Mouse (Mus musculus) thymus, postnatal 36 days (tissue): ENCODE measurements around the gene Kirrel3.

Source experiments
- DNase-seq, 2 experiments: peaks; one replicate each; pipeline ENCODE4 v3.0.0; 2022; ENCODE audit warnings: mixed read lengths in 2 of 2

The Kirrel3 gene

GRCm38 (mm10) chr9:34754523-34755097 is 268.9 kb downstream of the Kirrel3 start:
- DNase-seq, result no peak

GRCm38 (mm10) chr9:34756055-34756454 is 270.4 kb downstream of the Kirrel3 start:
- DNase-seq, result no peak

GRCm38 (mm10) chr9:34758925-34759324 is 273.2 kb downstream of the Kirrel3 start:
- no peak for DNase-seq

GRCm38 (mm10) chr9:34760521-34760920 is 274.8 kb downstream of the Kirrel3 start:
- DNase-seq, result no peak

GRCm38 (mm10) chr9:34766792-34767623 is 281.3 kb downstream of the Kirrel3 start:
- no peak for DNase-seq

GRCm38 (mm10) chr9:34768961-34769360 is 283.3 kb downstream of the Kirrel3 start:
- no peak for DNase-seq

GRCm38 (mm10) chr9:34770951-34771350 is 285.3 kb downstream of the Kirrel3 start:
- no peak for DNase-seq

- no peak for DNase-seq
Observed at GRCm38 (mm10) chr9:34771401-34771800, 285.7 kb downstream of the Kirrel3 start.

GRCm38 (mm10) chr9:34772022-34772437 is 286.3 kb downstream of the Kirrel3 start:
- no peak for DNase-seq

- no peak for DNase-seq
Observed at GRCm38 (mm10) chr9:34781356-34781755, 295.7 kb downstream of the Kirrel3 start.

- DNase-seq, result no peak
Observed at GRCm38 (mm10) chr9:34787915-34788314, 302.2 kb downstream of the Kirrel3 start.

GRCm38 (mm10) chr9:34795226-34795625 is 309.5 kb downstream of the Kirrel3 start:
- DNase-seq, result no peak

- DNase-seq, result no peak
Observed at GRCm38 (mm10) chr9:34797688-34798339, 312.1 kb downstream of the Kirrel3 start.

- DNase-seq, result no peak
Observed at GRCm38 (mm10) chr9:34801662-34802061, 316.0 kb downstream of the Kirrel3 start.

- no peak for DNase-seq
Observed at GRCm38 (mm10) chr9:34806854-34807253, 321.2 kb downstream of the Kirrel3 start.

- no peak for DNase-seq
Observed at GRCm38 (mm10) chr9:34809993-34810513, 324.4 kb downstream of the Kirrel3 start.

- no peak for DNase-seq
Observed at GRCm38 (mm10) chr9:34818325-34818976, 332.8 kb downstream of the Kirrel3 start.

GRCm38 (mm10) chr9:34824358-34825088 is 338.8 kb downstream of the Kirrel3 start:
- DNase-seq, result no peak

- no peak for DNase-seq
Observed at GRCm38 (mm10) chr9:34825089-34825400, 339.4 kb downstream of the Kirrel3 start.

GRCm38 (mm10) chr9:34825402-34826008 is 339.8 kb downstream of the Kirrel3 start:
- no peak for DNase-seq

- no peak for DNase-seq
Observed at GRCm38 (mm10) chr9:34830696-34831095, 345.0 kb downstream of the Kirrel3 start.

- no peak for DNase-seq
Observed at GRCm38 (mm10) chr9:34836801-34837200, 351.1 kb downstream of the Kirrel3 start.
